Mouse (Mus musculus): ENCODE data around the gene Smg7. TPM values are rescaled to one million over a fixed set of nuclear protein-coding genes. Genes with fewer than 3 reads are reported as not detected.

Gene Smg7
- polyA plus RNA-seq, 1 experiment from 2014 or later = 23.9 TPM

- Histone ChIP-seq H3K27ac (no peak overlapping the region), H3K27me3 (replicated peaks) (no peaks in the 10 kb centered on the region), H3K4me2 (replicated peaks) (no peak overlapping the region), H3K4me3 (replicated peaks) (no peak overlapping the region), H3K36me3 (no peaks in the 10 kb centered on the region), H3K9ac (no peak overlapping the region), H3K9me3 (no peaks in the 10 kb centered on the region), H3K4me1 (replicated peaks) (peaks cover 13% of the 10 kb centered on the region)
- 82% methylated on average over 6 of the region's 6 CpGs for WGBS
- no peak for ATAC-seq
Measured at GRCm38 (mm10) chr1:152819558-152819957, 82.9 kb downstream of the Smg7 start.

GRCm38 (mm10) chr1:152817794-152818193, 84.7 kb downstream of the Smg7 start:
- no peak for ATAC-seq
- H3K4me2 ChIP-seq (replicated peaks) = no peak overlapping the region
- H3K27me3 ChIP-seq (replicated peaks) = no peaks in the 10 kb centered on the region
- no peaks in the 10 kb centered on the region for H3K36me3 ChIP-seq
- H3K4me3 ChIP-seq (replicated peaks) = no peak overlapping the region
- no peaks in the 10 kb centered on the region for H3K9me3 ChIP-seq
- H3K27ac ChIP-seq = no peak overlapping the region
- 61% methylated on average over 10 of the region's 10 CpGs for WGBS
- H3K4me1 ChIP-seq (replicated peaks) = peaks cover 13% of the 10 kb centered on the region
- H3K9ac ChIP-seq = no peak overlapping the region

- Histone ChIP-seq H3K9ac (no peak overlapping the region), H3K27ac (no peak overlapping the region), H3K36me3 (no peaks in the 10 kb centered on the region), H3K27me3 (replicated peaks) (no peaks in the 10 kb centered on the region), H3K4me3 (replicated peaks) (no peak overlapping the region), H3K4me2 (replicated peaks) (no peak overlapping the region), H3K9me3 (no peaks in the 10 kb centered on the region), H3K4me1 (replicated peaks) (peaks cover 13% of the 10 kb centered on the region)
- peak; percentile 57 for ATAC-seq
- 39% methylated on average over 12 of the region's 12 CpGs for WGBS
Measured at GRCm38 (mm10) chr1:152817027-152817769, 85.2 kb downstream of the Smg7 start.

DNA sequence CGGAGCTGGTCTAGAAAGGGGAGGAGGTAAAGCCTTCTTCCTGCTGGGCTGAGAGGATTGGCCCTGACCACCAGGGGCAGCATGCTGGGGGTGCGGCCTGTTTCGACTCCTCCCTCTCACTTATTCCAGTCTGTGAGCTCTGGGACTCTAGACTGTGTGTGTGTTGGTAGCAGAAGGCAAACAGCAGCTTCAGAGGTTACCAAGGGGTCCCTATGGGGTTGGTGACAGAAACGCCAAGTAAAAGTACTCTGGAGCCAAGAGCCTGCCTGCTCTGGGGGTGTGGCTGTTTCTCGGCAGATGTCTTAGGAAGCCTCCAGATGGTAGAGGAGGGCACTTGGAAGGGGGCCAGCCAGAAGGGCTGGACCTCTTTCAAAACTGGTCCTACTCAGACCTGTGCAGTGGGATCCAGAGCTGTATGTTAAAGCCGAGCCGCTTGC, 87.2 kb downstream of the Smg7 start:
- Histone ChIP-seq H3K4me2 (replicated peaks) (peak overlapping the region; percentile 37), H3K9me3 (no peaks in the 10 kb centered on the region), H3K36me3 (no peaks in the 10 kb centered on the region), H3K9ac (no peak overlapping the region), H3K27ac (peak overlapping the region; percentile 17; the same call in 1 of the 2 replicates), H3K4me3 (replicated peaks) (0 out of 2 replicates have a peak overlapping the region, but pooled peaks have one; percentile 7), H3K27me3 (replicated peaks) (no peaks in the 10 kb centered on the region), H3K4me1 (replicated peaks) (peaks cover 13% of the 10 kb centered on the region)
- peak; percentile 85 for ATAC-seq
- WGBS = 37% methylated on average over 7 of the region's 7 CpGs

- H3K27me3 ChIP-seq (replicated peaks) = no peaks in the 10 kb centered on the region
- H3K9ac ChIP-seq = no peak overlapping the region
- peaks cover 21% of the 10 kb centered on the region for H3K4me1 ChIP-seq (replicated peaks)
- no peak overlapping the region for H3K4me3 ChIP-seq (replicated peaks)
- ATAC-seq = no peak
- no peaks in the 10 kb centered on the region for H3K9me3 ChIP-seq
- H3K4me2 ChIP-seq (replicated peaks) = no peak overlapping the region
- no peak overlapping the region for H3K27ac ChIP-seq
- H3K36me3 ChIP-seq = no peaks in the 10 kb centered on the region
- 79% methylated on average over 13 of the region's 13 CpGs for WGBS
Measured at GRCm38 (mm10) chr1:152810533-152811439, 91.7 kb downstream of the Smg7 start.

DNA sequence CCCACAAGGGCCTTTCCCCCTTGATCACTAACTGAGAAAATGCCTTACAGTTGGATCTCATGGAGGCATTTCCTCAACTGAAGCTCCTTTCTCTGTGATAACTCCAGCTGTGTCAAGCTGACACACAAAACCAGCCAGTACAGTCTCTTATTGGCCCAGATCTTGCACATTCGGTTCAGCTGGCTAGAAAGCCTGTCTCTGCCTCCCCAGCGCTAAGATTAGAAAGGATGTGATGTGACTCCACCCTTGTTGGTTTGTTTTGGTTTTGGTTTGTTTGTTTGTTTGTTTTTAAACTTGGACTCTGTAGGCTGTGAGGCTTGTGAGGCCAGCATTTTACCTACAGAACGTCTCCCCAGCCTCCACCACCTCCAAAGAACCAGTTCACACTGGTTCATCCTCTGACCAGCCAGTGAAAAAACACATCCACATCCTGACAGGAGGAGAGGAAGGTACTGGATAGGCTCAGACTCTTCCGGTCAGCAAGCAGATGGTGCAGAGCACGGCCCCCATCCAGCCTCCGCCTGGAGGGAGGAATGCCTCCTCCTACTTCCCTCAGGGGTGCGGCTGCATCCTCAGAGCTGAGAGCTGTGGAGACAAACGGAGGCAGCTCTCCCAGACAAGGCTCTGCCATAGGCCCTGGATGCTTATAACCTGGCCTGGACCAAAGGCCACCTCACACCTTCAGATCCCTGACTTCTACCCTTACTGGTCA, 92.7 kb downstream of the Smg7 start:
- WGBS = 26% methylated on average over 8 of the region's 8 CpGs
- H3K36me3 ChIP-seq = no peaks in the 10 kb centered on the region
- H3K4me3 ChIP-seq (replicated peaks) = no peak overlapping the region
- no peaks in the 10 kb centered on the region for H3K9me3 ChIP-seq
- peak; percentile 46 for ATAC-seq
- peaks cover 12% of the 10 kb centered on the region for H3K4me1 ChIP-seq (replicated peaks)
- no peaks in the 10 kb centered on the region for H3K27me3 ChIP-seq (replicated peaks)
- no peak overlapping the region for H3K9ac ChIP-seq
- H3K27ac ChIP-seq = peak overlapping the region; percentile 44; the same call in 1 of the 2 replicates
- H3K4me2 ChIP-seq (replicated peaks) = peak overlapping the region; percentile 24

DNA sequence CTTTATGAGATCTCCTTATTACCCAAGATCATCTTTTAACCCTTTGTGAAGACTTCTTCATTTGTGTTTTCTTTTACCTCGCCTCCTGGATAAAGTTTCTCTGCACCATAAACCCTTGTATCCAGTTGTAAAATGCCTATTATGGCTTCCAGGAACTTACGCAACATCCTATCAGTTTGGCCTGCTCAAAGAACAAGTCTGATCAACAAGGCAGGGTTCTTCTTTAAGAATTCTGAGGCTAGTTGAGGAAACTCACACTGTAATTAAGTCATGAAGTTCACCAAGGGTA, 94.1 kb downstream of the Smg7 start:
- Histone ChIP-seq H3K9ac (no peak overlapping the region), H3K27me3 (replicated peaks) (no peaks in the 10 kb centered on the region), H3K4me3 (replicated peaks) (no peak overlapping the region; the same call in 1 of the 2 replicates), H3K36me3 (no peaks in the 10 kb centered on the region), H3K4me2 (replicated peaks) (no peak overlapping the region), H3K4me1 (replicated peaks) (peaks cover 12% of the 10 kb centered on the region), H3K27ac (peak overlapping the region; percentile 34; the same call in 1 of the 2 replicates), H3K9me3 (no peaks in the 10 kb centered on the region)
- ATAC-seq = no peak; the same call in 1 of the 2 replicates
- 57% methylated on average over 2 of the region's 2 CpGs for WGBS

DNA sequence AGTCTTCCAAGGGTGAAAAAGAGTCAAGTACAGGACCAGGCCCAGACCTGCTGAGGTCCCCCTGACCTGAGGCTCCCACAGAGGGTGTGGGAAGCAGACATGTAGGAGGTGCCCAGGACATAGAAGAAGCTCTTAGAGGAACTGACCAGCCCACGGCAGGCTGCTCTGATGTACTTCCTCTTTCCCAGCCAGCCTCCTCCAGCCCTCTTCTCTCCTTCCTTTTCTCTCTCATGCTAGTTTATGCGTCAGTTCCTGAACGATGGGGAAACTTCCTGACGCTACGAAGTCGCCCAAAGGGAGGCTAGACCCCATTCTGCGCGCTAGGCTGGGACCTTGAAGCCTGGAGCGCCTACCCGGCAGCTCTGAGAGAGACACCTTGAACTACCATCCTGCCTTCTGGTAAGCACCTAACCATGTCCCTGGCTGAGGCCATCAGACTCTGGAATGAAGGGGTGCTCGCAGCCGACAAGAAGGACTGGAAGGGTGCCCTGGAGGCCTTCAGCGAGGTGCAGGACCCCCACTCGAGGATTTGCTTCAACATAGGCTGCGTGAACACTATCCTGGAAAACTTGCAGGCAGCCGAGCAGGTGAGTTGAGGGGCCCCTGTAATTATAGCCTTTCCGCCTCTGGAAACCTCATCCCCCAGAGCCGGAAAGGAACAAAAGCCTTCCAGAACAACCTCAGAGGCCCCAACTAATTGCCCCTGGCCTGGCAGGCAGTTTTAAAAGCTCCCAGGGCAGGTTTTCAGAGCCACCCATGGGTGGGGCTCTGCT, 94.6 kb downstream of the Smg7 start:
- H3K4me2 ChIP-seq (replicated peaks) = peak overlapping the region; percentile 41
- H3K4me3 ChIP-seq (replicated peaks) = no peak overlapping the region; the same call in 1 of the 2 replicates
- H3K9me3 ChIP-seq = no peaks in the 10 kb centered on the region
- H3K36me3 ChIP-seq = no peaks in the 10 kb centered on the region
- ATAC-seq = peak; percentile 92
- H3K27ac ChIP-seq = peak overlapping the region; percentile 87
- no peaks in the 10 kb centered on the region for H3K27me3 ChIP-seq (replicated peaks)
- WGBS = 54% methylated on average over 18 of the region's 18 CpGs
- no peak overlapping the region for H3K9ac ChIP-seq
- H3K4me1 ChIP-seq (replicated peaks) = peaks cover 12% of the 10 kb centered on the region

DNA sequence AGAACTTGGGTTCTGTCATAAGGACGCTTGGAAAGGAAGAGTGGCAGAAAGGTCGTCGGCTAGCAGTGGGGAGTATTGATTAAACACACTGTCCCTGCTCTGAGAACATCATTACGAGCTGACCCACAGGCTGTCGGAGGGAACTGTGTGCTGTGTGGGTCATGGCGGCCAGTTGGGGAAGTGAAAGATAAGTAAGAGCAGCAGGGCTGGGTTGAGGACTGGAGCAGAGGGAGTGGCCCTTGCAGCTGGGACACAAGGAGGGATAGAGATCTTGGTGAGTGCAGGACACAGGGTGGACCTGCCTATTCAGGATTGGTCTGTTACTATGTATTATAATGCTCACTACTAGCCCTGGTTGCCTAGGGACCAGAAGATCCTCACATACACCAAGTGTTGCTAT, 97.5 kb downstream of the Smg7 start:
- no peaks in the 10 kb centered on the region for H3K9me3 ChIP-seq
- no peaks in the 10 kb centered on the region for H3K36me3 ChIP-seq
- no peak overlapping the region for H3K4me2 ChIP-seq (replicated peaks)
- 69% methylated on average over 6 of the region's 6 CpGs for WGBS
- H3K27ac ChIP-seq = no peak overlapping the region
- H3K4me3 ChIP-seq (replicated peaks) = no peak overlapping the region
- ATAC-seq = no peak
- peaks cover 10% of the 10 kb centered on the region for H3K4me1 ChIP-seq (replicated peaks)
- H3K9ac ChIP-seq = no peak overlapping the region
- H3K27me3 ChIP-seq (replicated peaks) = no peaks in the 10 kb centered on the region

DNA sequence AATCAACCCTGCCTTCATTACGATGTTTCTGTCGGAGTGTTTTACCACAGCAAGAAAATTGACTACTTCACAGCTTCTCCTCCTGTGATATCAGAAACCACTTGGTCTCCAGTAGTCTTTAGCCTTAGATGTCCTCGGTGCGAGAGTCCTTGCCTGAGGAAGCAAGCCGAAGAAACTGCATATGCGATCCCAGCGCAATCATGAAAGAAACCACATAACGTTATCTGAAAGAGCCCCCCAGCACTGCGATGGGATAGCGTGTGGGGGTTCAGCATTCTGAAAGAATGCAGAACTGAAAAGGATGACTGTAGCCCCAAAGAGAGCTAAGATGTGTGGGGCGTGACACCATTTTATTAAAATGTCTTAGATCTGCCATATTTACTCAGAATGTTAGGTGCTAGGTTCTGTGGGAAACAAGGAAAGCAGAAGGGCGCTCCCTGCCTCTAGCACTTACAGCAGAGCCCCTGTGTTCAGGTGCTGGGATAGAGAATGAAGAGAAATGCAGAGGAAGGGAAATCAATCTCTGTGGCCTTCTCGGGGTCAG, 101.7 kb downstream of the Smg7 start:
- ATAC-seq = no peak
- H3K4me3 ChIP-seq (replicated peaks) = no peak overlapping the region
- no peaks in the 10 kb centered on the region for H3K36me3 ChIP-seq
- H3K4me1 ChIP-seq (replicated peaks) = peaks cover 2% of the 10 kb centered on the region
- no peaks in the 10 kb centered on the region for H3K27me3 ChIP-seq (replicated peaks)
- no peak overlapping the region for H3K27ac ChIP-seq
- WGBS = 82% methylated on average over 13 of the region's 13 CpGs
- H3K9ac ChIP-seq = no peak overlapping the region
- no peaks in the 10 kb centered on the region for H3K9me3 ChIP-seq
- no peak overlapping the region for H3K4me2 ChIP-seq (replicated peaks)

GRCm38 (mm10) chr1:152799897-152800296, 102.5 kb downstream of the Smg7 start, which contains the start of gene Ncf2:
Gene Ncf2, plus strand, starts transcription at chr1:152800194.
- no peak within 1 kb of the TSS for H3K9ac ChIP-seq
- ATAC-seq = peak; percentile 85
- no peak within 1 kb of the TSS for H3K4me2 ChIP-seq (replicated peaks)
- H3K27ac ChIP-seq = 0 out of 2 replicates have a peak within 1 kb of the TSS, but pooled peaks have one; percentile 3
- 16% methylated on average over 2 of the region's 2 CpGs for WGBS
- H3K36me3 ChIP-seq = no peaks in the 10 kb centered on the region
- H3K27me3 ChIP-seq (replicated peaks) = no peaks in the 10 kb centered on the region
- H3K4me1 ChIP-seq (replicated peaks) = peaks cover 3% of the 10 kb centered on the region
- no peak within 1 kb of the TSS for H3K4me3 ChIP-seq (replicated peaks)
- no peaks in the 10 kb centered on the region for H3K9me3 ChIP-seq
